Mouse (Mus musculus): ENCODE measurements around the gene Olfr1262. TPM values are rescaled to one million over a fixed set of nuclear protein-coding genes. Genes with fewer than 3 reads are reported as not detected.

Olfr1262 gene
- not detected for total RNA-seq (2021)
- long read RNA-seq, experiment 1 = 0 reads
- long read RNA-seq, experiment 2 = 0 reads

DNA sequence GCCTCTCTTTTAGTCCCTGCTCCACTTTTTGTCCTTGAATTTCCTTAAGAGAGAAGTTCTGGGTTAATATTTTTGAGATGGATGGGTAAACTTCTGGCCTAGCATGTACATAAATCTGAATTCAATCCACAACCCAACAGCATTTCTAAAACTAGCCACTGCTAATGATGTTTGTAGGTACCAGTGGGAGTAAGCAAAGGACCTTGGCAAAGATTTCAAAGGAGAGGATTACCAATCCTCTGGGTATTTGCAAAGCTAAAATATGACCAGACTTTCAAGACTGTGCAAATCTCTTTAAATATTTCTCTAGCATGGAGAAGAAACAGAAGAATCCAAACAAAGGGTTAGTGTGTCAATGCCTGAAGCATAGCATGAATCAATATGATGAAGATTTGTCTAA, at the start of gene Olfr1262:
Gene Olfr1262, plus strand, starts transcription at position 301 of the 400 bp plus-strand sequence.
- no peak for DNase-seq
- intact Hi-C loops (cut with DNase I; ENCODE audit: low total_unique reads) = no loop called here

DNA sequence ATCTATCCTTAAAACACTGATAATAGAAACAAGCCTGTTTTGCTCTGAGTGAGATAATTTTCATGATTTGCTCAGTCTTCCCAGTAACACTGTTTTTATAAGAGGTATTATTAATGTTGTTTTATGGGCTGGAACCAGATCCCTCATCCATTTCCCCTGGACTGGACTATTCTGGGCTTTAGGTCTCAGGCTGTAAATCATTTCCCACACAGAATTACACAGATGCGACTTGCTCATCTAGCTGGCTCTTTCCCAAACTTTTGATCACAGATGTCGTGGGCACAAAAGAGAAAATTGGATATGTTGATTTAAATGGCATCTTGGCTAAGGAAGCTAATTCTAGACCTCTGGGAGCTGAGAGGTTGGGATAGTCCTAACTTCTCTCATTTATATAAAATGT, 25.8 kb upstream of the Olfr1262 start, which contains the start of gene Olfr1260:
Gene Olfr1260, plus strand, starts transcription at position 157 of the 400 bp plus-strand sequence.
- intact Hi-C loops (cut with DNase I; ENCODE audit: low total_unique reads) = no loop called here
- no peak for DNase-seq

DNA sequence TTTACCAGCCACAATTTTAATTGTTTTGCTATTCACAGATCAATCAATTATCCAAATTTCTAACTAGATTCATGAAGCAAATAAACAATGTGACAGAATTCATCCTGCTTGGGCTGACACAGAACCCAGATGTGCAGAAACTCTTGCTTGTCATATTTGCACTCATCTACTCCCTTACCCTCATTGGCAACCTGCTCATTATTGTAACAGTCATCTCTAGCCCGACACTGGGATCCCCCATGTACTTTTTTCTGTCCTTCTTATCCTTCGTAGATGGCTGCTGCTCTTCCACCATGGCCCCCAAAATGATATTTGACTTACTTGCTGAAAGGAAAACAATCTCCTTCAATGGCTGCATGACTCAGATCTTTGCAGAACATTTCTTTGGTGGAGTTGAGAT, 22.2 kb upstream of the Olfr1262 start:
- intact Hi-C loops (cut with DNase I; ENCODE audit: low total_unique reads) = no loop called here

DNA sequence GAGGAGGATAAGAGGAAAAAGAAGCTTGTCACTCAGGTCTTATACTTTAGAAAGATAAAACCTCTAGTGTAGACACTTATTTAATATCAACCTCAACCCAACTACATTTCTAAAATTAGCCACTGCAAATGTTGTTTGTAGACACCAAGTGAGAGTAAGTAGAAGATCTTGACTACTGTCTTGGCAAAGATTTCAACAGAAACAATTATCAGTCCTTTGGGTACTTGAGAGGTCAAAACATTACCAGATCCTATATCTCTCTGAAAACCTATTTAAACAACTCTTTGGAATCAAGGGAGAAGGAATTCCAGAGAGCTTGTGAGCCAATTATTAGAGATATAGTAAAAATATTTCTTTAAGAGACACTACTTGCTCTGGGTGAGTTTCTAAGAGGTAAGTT, 9.0 kb upstream of the Olfr1262 start, which contains the start of gene Olfr1261:
Gene Olfr1261, plus strand, starts transcription at position 301 of the 400 bp plus-strand sequence.
- intact Hi-C loops (cut with DNase I; ENCODE audit: low total_unique reads) = no loop called here
- no peak for DNase-seq

More for the DNA sequence above, 22.2 kb upstream of the Olfr1262 start:
- DNase-seq = no peak

DNA sequence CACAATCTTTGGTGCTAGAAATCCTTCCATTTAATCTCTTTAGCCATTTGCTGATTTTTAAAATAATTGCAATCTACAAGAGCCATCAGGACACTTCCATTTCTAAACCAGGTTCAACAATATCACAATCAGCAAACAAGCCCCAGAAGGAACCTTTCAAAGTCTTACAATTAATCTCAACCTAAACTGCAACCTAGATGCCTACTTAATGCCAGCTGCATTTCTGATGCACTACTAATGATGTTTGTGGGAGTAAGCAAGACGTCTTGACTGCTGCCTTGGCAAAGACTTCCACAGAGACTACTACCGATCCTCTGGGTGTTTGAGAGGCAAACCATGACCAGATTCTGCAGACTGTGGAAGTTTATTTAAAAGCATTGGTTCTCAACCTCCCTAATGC, 11.9 kb downstream of the Olfr1262 start, which contains the start of gene Olfr1263:
Gene Olfr1263, plus strand, starts transcription at position 301 of the 400 bp plus-strand sequence.
- DNase-seq = no peak
- intact Hi-C loops (cut with DNase I; ENCODE audit: low total_unique reads) = no loop called here

DNA sequence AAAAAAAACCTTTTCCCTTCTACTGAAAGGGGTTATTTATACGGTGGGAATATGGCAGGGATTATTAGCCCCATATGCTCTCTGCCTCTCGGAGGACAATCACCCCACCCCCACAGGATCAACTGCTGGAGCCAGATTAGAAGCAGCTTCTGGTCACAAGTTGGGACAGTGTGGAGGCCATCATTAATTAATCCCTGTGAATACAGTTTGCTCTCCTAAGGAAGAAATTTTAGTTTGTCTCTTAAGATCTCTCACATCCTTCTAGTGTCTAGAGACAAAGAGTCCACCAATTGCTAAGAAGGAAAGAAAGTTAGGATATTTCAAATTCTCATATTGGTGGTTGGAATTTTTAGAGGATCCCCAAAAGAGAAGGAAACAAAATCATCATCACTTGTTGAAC, 25.5 kb downstream of the Olfr1262 start, which contains the start of gene Olfr1264:
Gene Olfr1264, minus strand, starts transcription at position 101 of the 400 bp plus-strand sequence.
- intact Hi-C loops (cut with DNase I; ENCODE audit: low total_unique reads) = no loop called here
- DNase-seq = no peak

DNA sequence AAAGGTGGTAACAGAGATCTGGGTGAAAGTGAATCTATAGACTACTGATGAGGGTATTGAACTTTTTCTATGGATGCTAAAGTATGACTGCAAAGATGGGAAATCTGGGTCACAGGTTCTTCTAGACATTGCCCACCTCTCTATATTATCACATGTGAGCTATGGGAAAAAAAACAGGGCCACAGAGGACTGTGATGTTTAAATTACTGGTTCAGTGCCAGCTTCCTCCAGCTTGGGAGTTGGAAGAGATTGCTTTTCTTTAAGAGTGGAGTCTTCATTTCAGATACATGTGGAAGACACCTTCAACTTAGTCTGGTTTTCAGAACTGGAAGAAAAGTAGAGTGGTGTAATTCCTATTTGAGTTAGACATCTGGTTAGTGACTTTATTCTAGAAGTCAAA, 35.1 kb downstream of the Olfr1262 start, which contains the start of gene Olfr1265:
Gene Olfr1265, plus strand, starts transcription at position 301 of the 400 bp plus-strand sequence.
- DNase-seq = no peak
- intact Hi-C loops (cut with DNase I; ENCODE audit: low total_unique reads) = no loop called here

Other genes with a start within 250 kb of the Olfr1262 start
- gene Olfr1253, start 243.1 kb upstream of the Olfr1262 start, total RNA-seq (2021) = not detected
- not detected for gene Olfr1254, start 206.5 kb upstream of the Olfr1262 start, total RNA-seq (2021)
- gene Olfr1255, start 188.1 kb upstream of the Olfr1262 start, total RNA-seq (2021) = not detected
- not detected for gene Olfr1256, start 158.6 kb upstream of the Olfr1262 start, total RNA-seq (2021)
- gene Olfr48, start 151.9 kb upstream of the Olfr1262 start, total RNA-seq (2021) = not detected
- gene Olfr1257, start 121.7 kb upstream of the Olfr1262 start, total RNA-seq (2021) = not detected
- gene Olfr1258, start 72.8 kb upstream of the Olfr1262 start, total RNA-seq (2021) = not detected
- not detected for gene Olfr1259, start 51.5 kb upstream of the Olfr1262 start, total RNA-seq (2021)
- not detected for gene Olfr1260, start 25.8 kb upstream of the Olfr1262 start, total RNA-seq (2021)
- not detected for gene Olfr1261, start 8.9 kb upstream of the Olfr1262 start, total RNA-seq (2021)
- gene Olfr1263, start 12.0 kb downstream of the Olfr1262 start, total RNA-seq (2021) = not detected
- gene Olfr1264, start 25.4 kb downstream of the Olfr1262 start, total RNA-seq (2021) = not detected
- not detected for gene Olfr1265, start 35.2 kb downstream of the Olfr1262 start, total RNA-seq (2021)
- gene Olfr140, start 63.4 kb downstream of the Olfr1262 start, total RNA-seq (2021) = not detected
- gene Olfr1269, start 121.3 kb downstream of the Olfr1262 start, total RNA-seq (2021) = not detected
- not detected for gene Olfr32, start 142.2 kb downstream of the Olfr1262 start, total RNA-seq (2021)
- not detected for gene Olfr1270, start 152.9 kb downstream of the Olfr1262 start, total RNA-seq (2021)
- gene Olfr1506, start 224.3 kb downstream of the Olfr1262 start, total RNA-seq (2021) = not detected

Data from gastrocnemius, postnatal 14 days (tissue).